Mouse (Mus musculus): ENCODE results near the gene Twf2.
A peak's percentile ranks its signal among the peaks of the same experiment; 100 is the strongest.

Twf2 gene

DNA sequence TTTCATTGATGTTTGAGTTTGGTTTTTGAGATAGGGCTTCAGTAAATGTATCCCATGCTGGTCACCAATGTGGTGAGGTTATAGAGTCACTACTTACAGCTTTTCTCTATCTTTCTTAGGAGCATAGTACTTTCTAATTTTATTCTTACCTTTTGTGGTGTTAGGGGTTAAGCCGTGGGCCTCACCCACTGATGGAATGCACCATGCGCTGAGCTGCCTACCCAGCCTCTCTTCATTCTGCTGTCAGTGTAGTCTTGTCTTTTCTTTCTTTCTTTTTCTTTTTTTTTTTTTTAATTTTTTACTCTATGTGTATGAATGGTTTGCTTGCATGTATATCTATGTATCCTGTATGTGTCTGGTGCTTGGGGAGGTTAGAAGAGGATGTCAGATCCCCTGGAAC, 23.5 kb upstream of the Twf2 start:
- DNase-seq (ENCODE audit: low read depth, low spot score), result no peak

DNA sequence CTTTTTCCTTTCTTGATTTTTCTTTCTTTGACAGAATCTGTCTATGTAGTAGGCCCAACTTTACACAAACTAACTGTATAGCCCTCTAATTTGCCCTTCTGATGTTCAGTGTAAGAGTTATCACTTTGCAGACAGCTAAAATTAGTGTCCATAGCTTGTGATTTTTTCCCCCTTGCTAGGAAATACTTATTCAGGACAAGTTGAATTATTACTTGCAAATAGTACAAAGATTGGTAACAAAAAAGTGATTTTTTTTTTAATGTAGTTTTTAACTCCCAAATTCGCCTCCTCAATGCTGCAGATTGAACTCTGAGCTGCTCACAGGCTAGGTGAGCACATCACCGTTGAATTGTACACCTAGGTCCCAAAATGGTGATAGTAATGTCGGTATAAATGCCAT, 22.9 kb upstream of the Twf2 start:
- DNase-seq (ENCODE audit: low read depth, low spot score), result no peak

DNA sequence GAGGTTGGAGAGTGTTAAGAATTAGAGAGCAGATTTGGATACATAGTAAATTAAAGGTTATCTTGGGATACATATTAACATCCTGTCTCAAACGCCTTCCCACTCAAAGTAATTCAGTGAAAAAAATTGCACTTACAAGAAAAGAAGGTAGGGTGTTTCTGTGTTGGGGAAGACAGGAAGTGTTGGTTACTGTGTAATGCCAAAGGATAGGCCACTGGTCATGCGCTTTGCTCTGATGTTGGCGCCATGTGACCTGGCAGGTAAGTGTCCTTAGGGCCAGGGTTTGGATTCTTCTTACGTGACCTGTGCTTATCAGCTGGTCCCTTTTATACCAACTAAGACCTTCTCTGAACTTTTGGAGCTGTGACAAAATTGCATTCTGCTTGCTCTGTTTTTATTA, 20.8 kb upstream of the Twf2 start:
- no peak for DNase-seq (ENCODE audit: low read depth, low spot score)

- no peak for DNase-seq (ENCODE audit: low read depth, low spot score)
Observed at GRCm38 (mm10) chr9:106183996-106184395, 18.9 kb upstream of the Twf2 start.

DNA sequence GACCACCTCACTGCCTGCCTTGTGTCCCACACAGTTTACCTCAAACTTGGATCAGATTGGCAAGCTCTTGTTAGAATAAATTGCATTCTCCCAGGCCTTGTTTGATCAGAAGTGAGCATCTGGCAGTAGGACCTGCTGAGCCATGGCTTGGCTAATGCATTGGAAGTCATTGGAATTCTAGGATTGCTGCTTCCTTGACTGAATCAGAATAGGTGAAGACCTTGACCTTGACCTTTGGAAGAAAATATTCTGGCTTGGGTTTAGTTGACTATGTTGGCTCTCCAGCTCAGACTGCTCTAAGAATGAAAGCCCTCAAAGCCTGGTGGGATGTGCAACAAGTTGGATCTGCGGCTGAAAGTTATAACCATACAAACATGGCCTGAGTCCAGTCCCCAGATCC, 11.6 kb upstream of the Twf2 start:
- no peak for DNase-seq (ENCODE audit: low read depth, low spot score)

- DNase-seq (ENCODE audit: low read depth, low spot score), result no peak
Observed at GRCm38 (mm10) chr9:106192024-106192423, 10.9 kb upstream of the Twf2 start.

- no peak for DNase-seq (ENCODE audit: low read depth, low spot score)
Observed at GRCm38 (mm10) chr9:106192998-106193397, 9.9 kb upstream of the Twf2 start.

DNA sequence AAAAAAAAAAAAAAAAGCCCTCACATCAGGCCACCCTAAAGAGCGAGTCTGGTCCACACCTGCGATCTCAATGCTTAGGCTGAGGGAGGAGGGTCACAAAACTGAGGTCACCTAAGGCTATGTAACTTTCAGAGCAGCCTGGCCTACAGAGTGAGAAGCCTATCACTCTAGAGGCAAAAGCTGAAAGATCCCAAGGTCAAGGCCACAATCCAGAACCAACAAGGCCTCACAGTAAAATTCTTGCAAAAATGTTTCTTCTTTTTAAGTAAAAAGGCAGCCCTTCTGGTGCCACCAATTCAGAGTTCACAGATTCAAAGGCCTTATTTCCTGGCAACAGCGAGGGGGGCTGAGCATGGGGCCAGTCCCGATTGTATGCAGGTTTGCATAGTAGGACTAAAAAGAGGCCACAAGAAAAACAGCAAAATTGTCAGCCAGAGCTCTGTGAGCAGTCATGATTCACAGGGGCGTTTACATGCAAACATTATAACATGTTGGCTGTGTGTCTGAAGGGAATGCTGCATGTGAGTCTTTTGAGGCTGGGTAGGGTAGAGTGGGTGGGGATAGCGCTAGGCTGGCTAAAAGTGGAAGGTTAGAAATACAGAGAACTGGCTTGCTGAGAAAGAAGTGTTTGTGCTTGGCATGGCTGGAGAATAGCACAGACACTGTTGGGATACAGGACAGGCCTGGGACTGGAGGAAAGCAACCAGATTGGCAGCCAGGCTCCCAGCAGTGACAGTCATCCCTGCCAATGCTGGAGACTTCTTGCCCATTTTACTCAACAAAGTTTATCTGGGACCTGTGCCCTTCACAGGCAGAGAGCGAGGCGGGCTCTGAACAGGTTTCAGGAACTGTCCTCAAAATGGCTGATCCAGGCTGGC, 8.7 kb upstream of the Twf2 start:
- DNase-seq (ENCODE audit: low read depth, low spot score), result no peak

GRCm38 (mm10) chr9:106195693-106196092, 7.2 kb upstream of the Twf2 start:
- no peak for DNase-seq (ENCODE audit: low read depth, low spot score)

- no peak for DNase-seq (ENCODE audit: low read depth, low spot score)
Observed at GRCm38 (mm10) chr9:106197081-106197713, 5.7 kb upstream of the Twf2 start.

DNA sequence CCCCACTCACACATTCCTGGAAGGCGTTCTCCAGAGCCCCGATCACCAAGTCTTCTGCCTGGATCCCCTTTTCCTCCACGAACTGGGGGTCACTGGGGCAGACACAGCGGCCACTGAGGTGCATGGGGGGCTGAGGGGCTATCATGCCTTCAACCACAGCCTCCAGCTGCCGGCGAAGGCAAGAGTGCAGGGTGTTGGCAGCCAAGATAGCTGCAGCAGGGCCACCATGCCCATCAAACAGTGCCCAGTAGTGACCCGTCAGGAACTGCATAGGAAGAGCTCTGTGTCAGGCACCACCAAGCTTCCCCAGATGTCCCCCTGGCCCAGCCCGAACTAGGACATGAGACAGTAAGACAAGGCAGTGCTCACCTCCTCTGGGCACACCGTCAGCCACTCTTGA, 5.2 kb upstream of the Twf2 start:
- no peak for DNase-seq (ENCODE audit: low read depth, low spot score)

DNA sequence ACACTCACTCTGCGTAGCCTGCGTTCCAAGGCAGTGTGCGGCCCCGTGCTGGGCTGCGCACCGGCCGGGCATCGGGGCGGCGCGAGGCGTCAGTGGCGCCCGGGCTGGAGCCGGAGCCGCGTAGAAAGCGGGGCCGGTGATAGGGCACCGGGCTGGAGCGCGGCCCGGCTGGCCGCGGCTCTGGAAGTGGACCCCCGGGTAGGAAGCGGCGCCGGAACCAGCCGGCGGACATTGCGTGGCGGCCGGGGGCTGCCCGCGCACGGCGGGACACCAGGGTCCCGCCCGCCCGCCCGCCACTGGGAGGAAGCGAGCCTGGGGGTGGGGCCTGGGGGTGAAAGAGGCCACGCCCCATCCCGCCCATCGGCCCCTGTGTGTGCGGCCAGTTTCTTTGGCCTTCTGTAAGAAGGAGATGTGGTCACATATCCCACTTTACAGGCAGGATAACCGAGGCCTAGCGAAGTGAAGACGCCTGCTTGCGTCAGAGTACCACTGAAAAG, 3.9 kb upstream of the Twf2 start:
- DNase-seq (ENCODE audit: low read depth, low spot score), result peak; percentile 58

- no peak for DNase-seq (ENCODE audit: low read depth, low spot score)
Observed at GRCm38 (mm10) chr9:106199535-106200272, 3.2 kb upstream of the Twf2 start, which contains the start of gene Ppm1m. Gene Ppm1m, minus strand, starts transcription at chr9:106199746.

GRCm38 (mm10) chr9:106201895-106202294, 1.0 kb upstream of the Twf2 start:
- DNase-seq (ENCODE audit: low read depth, low spot score), result no peak

GRCm38 (mm10) chr9:106203990-106204851, 1.3 kb downstream of the Twf2 start:
- no peak for DNase-seq (ENCODE audit: low read depth, low spot score)

DNA sequence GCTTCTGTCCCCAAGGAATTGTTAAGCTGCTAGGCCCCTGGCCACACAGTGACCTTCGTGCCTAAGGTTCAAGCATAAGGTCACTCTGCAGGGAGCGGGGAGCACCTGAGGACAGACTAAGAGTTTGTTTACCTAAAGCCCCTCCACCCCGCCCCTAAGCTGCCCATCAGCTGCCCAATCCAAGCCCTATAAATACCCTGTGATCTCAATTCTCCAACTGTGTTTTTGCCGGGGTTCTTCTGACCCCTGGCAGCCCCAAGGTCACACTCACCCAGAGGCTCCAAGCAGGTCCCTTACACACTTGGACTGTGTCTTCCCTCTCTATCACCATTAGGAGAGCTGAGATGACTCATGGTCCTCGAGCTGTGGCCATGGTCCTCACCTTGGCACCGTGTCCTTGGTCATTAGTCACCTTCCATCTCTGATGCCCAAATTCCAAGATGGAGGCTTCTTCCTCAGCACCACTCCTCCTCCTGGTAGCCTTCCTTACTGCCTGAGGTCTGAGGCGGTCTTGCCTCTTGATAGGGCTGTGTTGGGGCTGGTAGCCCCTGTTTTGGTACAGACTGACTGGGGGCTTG, 2.9 kb downstream of the Twf2 start:
- DNase-seq (ENCODE audit: low read depth, low spot score), result no peak

DNA sequence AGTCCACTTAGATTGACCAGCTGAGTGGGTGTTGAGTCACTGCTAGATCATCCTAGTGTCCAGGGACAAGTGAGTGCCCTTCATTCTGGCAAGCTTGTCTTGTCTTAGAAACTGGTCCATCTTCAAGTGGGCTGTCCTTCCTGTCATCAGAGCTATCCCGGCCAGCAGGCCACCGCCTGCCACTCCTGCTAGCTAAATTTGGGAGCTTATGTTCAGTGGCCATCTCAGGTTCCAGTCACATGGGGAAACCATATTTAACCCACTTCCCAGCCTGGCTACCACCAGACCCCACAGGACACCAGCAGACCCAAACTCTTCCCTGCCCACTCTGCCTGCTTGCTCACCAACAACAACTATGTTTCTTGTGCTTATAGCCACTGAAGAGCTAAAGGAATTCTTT, 3.6 kb downstream of the Twf2 start:
- no peak for DNase-seq (ENCODE audit: low read depth, low spot score)

GRCm38 (mm10) chr9:106208181-106208580, 5.3 kb downstream of the Twf2 start:
- DNase-seq (ENCODE audit: low read depth, low spot score), result no peak

GRCm38 (mm10) chr9:106209954-106210353, 7.0 kb downstream of the Twf2 start:
- DNase-seq (ENCODE audit: low read depth, low spot score), result no peak

- no peak for DNase-seq (ENCODE audit: low read depth, low spot score)
Observed at GRCm38 (mm10) chr9:106210853-106211609, 8.1 kb downstream of the Twf2 start.
